Mouse (Mus musculus): ENCODE measurements around the gene Cmss1.

DNA sequence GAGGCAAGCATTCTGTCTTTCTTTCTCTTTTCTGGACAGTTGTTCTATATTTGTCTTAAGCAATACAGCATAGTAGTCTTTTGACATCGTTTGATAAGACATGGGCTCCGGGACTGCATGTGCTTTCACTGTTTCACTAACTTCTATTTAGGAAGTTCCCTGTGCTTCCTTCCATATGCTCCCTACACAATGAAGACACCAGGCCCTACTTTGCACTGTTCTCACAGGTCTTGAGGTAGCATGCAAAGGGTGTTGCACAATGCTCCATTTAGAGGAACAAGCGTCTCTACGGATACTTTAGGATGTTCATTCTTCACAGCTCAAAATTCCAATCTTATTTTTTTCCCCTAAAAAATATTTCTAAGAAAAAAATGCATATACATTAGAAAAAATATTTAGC lies 101.9 kb downstream of the Cmss1 start:
- TF ChIP-seq CTCF (IDR thresholded peaks at IDR 0.05; ENCODE audit: control insufficient read depth, insufficient read depth, low read length) (no peak), POLR2A (IDR thresholded peaks at IDR 0.05; ENCODE audit: borderline replicate concordance, control insufficient read depth, low read depth, low read length) (no peak)

Data from bone marrow, adult 2 months (tissue).